Mouse (Mus musculus) embryo, embryonic 10.5 days (tissue): ENCODE data around the gene Prune2.

Source experiments
- DNase-seq: peaks from one replicate; pipeline ENCODE4 v3.0.0-alpha.2; 2015; ENCODE audit warnings: low spot score

The Prune2 gene

DNA sequence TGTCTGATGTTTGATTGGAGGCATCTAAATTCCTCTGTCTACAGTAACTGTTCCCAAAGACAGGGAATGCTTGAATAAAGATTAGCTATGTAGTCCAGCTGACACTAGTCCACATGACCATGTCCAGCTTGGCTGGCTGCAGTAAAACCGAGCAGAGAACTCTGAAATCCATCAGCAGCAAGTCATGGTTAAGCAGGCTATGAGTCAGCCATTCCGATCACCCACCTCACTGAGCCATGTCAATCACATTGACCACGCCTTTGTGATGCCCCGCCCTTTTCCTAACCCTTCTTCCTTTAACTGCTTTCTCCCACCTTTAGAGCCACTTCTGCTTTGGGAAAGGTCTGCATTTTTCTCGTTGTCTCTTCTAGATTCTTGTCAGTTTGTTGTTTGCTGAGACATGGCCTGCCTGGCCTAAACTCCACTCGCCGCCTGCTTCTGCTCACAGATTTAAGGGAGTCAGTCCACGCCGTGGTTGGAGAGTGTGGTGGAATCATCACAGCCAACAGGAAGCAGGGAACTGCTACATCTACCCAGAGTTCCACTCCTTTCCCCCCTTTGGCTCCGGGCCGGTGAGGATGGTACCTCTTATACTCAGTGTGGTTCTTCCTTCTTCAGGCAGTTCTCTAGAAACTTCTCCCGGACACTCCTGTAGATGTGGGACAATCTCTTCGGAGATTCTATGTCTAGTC is 307.9 kb downstream of the Prune2 start:
- DNase-seq, result no peak

DNA sequence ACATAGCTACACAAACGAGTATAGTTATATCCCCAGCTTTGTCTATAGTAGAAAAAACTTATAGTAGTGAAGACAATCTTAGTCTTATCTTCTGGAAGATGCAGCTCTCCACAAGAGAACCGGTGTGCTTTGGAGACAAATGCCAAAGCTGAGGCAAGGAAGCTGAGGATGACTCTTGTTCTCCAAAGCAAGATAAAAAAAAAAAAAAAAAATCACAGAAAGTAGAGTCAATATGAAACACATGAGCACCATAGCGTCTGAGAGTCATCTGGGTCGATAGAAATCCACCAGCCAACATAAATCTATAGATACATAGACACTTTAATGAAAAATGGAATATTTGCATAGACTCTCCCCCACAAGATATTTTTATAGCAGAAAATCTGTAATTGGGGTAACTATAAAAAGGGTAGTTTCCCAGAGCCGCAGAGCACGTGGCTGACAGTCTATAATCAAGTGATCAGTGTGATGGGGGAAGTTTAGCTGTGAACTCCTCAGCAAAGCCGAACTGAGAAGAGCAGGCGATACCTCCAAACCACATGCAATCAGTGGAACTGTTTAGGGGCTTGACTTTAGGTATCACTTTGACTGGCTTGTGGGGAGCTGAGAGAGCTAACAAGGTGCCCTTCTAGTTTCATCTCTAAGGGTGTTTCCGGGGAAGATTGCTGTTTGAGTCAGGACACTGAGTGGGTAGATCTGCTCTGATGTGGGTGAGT is 308.7 kb downstream of the Prune2 start:
- DNase-seq, result no peak

DNA sequence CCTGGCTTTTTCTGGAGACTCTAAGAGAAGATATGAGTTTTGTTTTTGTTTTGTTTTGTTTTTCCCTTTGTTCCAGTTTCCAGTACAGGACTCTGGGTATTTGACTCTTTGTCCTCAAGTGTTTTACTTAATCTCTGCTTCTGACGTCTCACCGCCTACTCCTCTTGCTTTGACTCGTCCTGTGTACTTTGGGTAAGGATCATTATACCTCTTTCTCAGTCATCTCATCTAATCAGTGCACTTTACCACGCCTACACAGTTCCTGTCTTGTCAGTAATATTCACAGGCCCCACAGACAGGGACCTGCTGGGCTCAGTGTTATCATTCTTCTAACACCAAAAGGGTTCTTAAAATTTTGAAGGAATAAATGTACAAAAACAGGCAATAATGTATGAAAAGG is 312.8 kb downstream of the Prune2 start:
- no peak for DNase-seq

DNA sequence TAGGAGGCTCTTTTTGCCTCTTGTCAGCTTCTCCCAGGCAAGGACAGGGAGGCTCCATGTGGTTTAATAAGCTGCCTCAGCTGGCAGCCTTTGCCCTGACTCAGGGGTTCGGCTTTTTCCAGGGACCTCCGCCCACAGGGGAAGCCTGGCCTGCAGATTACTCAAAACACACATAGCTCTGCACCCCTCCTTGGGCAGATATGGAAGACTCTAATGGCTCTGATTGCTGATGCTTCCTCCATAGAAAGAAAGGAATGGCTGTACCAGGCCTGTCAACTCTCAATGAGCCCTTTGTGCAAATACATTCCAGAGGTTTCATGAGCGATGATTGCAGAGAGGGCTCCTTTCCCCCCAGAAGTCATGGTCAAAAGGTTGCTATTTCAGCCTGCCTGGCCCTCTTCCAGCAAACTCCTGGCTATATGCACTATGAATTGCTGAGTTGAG is 315.3 kb downstream of the Prune2 start:
- peak; percentile 55 for DNase-seq

DNA sequence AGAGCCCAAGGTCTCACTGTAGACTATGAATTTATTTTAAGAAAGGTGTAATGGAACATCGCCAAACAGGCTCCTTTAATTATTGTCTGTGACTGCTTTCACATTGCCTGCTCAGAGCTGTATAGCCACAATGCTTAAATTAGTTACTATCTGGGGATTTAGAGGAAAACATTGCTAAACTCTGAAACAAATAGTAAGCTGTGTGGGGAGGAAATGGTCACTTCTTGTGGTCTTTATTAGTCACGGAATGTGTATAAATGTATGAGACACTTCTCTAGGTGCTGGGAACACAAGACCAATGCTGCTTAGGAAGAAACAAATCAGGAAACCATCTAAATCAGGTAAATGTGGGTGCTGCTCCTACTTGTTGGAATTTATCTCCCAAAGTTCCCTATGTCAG is 317.1 kb downstream of the Prune2 start:
- DNase-seq, result no peak
